ENCODE assay signal across 8 mouse cellular contexts in genomic region chr17:5885474-5885873, GRCm38 (mm10). TPM values are rescaled to one million over a fixed set of nuclear protein-coding genes. Genes with fewer than 3 reads are reported as not detected.
DNase-seq lines count a peak whose midpoint lies in the region; ATAC-seq lines count a peak whose summit lies in the region.

No protein-coding gene starts in this region.

- H3K4me3 ChIP-seq in hindbrain, embryonic 11.5 days (ENCODE audit: low read depth, low read length) = no peak overlapping the region
- no peak overlapping the region for H3K4me3 ChIP-seq in limb, embryonic 10.5 days

- H3K4me2 ChIP-seq in hindbrain, embryonic 11.5 days (replicated peaks; ENCODE audit: low read depth, low read length) = no peak overlapping the region

- no peaks in the 10 kb centered on the region for H3K9me3 ChIP-seq in hindbrain, embryonic 11.5 days (ENCODE audit: control insufficient read depth, low read length)
- H3K9me3 ChIP-seq in limb, embryonic 10.5 days (replicated peaks) = no peaks in the 10 kb centered on the region

- no peaks in the 10 kb centered on the region for H3K36me3 ChIP-seq in hindbrain, embryonic 11.5 days (ENCODE audit: control insufficient read depth, insufficient read depth, low read length)
- H3K36me3 ChIP-seq in limb, embryonic 10.5 days = peaks cover 5% of the 10 kb centered on the region; the same call in 1 of the 2 replicates

- 0 out of 2 replicates have a peak overlapping the region, but pooled peaks have one; percentile 2 for H3K27ac ChIP-seq in hindbrain, embryonic 11.5 days (ENCODE audit: low read depth, low read length)
- 0 out of 2 replicates have a peak overlapping the region, but pooled peaks have one; percentile 15 for H3K27ac ChIP-seq in limb, embryonic 10.5 days

- peak; percentile 20 to 30 for DNase-seq in frontal cortex, postnatal 36 days (ENCODE audit: low spot score in 2 of 2)
- no peak for DNase-seq in frontal cortex, postnatal 25 days (ENCODE audit: low spot score in 2 of 2)
- DNase-seq in adrenal gland, postnatal 10 days = peak; percentile 86
- peak; percentile 40 for DNase-seq in gastrocnemius, adult 18-20 months (ENCODE audit: low spot score)
- DNase-seq in hindbrain, embryonic 11.5 days (ENCODE audit: low spot score) = no peak
- no peak for DNase-seq in limb, embryonic 10.5 days (ENCODE audit: low spot score)
- DNase-seq in thymus, postnatal 4 days = peak; percentile 69

- no peaks in the 10 kb centered on the region for H3K27me3 ChIP-seq in hindbrain, embryonic 11.5 days (ENCODE audit: control insufficient read depth, insufficient read depth, low read length)
- H3K27me3 ChIP-seq in limb, embryonic 10.5 days (ENCODE audit: low read depth, poor library complexity, severe bottlenecking) = no peaks in the 10 kb centered on the region

- no peak overlapping the region for H3K9ac ChIP-seq in hindbrain, embryonic 11.5 days (ENCODE audit: low read depth, low read length)

- no peak for ATAC-seq in hindbrain, embryonic 11.5 days (ENCODE audit: low FRiP score)
- ATAC-seq in megakaryocyte-erythroid progenitor cell, adult 5-6 weeks (replicated peaks; ENCODE audit: low FRiP score, low TSS enrichment, poor library complexity, severe bottlenecking) = peak; percentile 84

- 59% methylated on average over 8 of the region's 8 CpGs for WGBS in hindbrain, embryonic 11.5 days
- WGBS in limb, embryonic 10.5 days = 73% methylated on average over 8 of the region's 8 CpGs

- 0 out of 2 replicates have a peak, but pooled peaks cover 2% of the 10 kb centered on the region for H3K4me1 ChIP-seq in hindbrain, embryonic 11.5 days (replicated peaks; ENCODE audit: control insufficient read depth, insufficient read depth, low read length)
- 0 out of 2 replicates have a peak, but pooled peaks cover 4% of the 10 kb centered on the region for H3K4me1 ChIP-seq in limb, embryonic 10.5 days

RNA-seq across cellular contexts. Expression of gene Snx9, which starts 44.3 kb away (rescaled TPM):
- 10 to 100 TPM; 48.3 to 51.7 TPM for total RNA-seq in adrenal gland, postnatal 10 days (2021)
- total RNA-seq in gastrocnemius, adult 18-20 months (2021) = 10 to 100 TPM; 24.6 to 28.9 TPM
- 20.7 and 22.5 TPM in 2 replicates for polyA plus RNA-seq in hindbrain, embryonic 11.5 days (2014; fragmentation: Nextera tagmentation; extraction: Ambion mirVana)
- 18.4 and 19.4 TPM in 2 replicates for polyA plus RNA-seq in limb, embryonic 10.5 days (2016; fragmentation: Nextera tagmentation; extraction: Ambion mirVana)
- 25.8 and 28.9 TPM in 2 replicates for total RNA-seq in megakaryocyte-erythroid progenitor cell, adult 5-6 weeks (2014; fragmentation: Nextera tagmentation)
- 16.5 and 20.0 TPM in 2 replicates for total RNA-seq in megakaryocyte-erythroid progenitor cell, adult 5-6 weeks (2017)

RNA-seq across cellular contexts. Expression of gene Synj2, which starts 55.6 kb away (rescaled TPM):
- total RNA-seq in adrenal gland, postnatal 10 days (2021) = 10 to 100 TPM in 1 of 2 experiments, 1 to 10 TPM in 1; 8.2 to 15.4 TPM
- total RNA-seq in gastrocnemius, adult 18-20 months (2021) = 10 to 100 TPM; 25.7 to 32.7 TPM
- 1.3 and 1.8 TPM in 2 replicates for polyA plus RNA-seq in hindbrain, embryonic 11.5 days (2014; fragmentation: Nextera tagmentation; extraction: Ambion mirVana)
- 0.75 and 1.1 TPM in 2 replicates for polyA plus RNA-seq in limb, embryonic 10.5 days (2016; fragmentation: Nextera tagmentation; extraction: Ambion mirVana)
- total RNA-seq in megakaryocyte-erythroid progenitor cell, adult 5-6 weeks (2014; fragmentation: Nextera tagmentation) = 2.0 and 3.6 TPM in 2 replicates
- total RNA-seq in megakaryocyte-erythroid progenitor cell, adult 5-6 weeks (2017) = 1.5 and 1.8 TPM in 2 replicates

Comparison
In these comparisons a context has a peak if more than half of its experiments do, and no peak if none do; other contexts are left out.
1. DNase-seq: peak in frontal cortex, postnatal 36 days (2 of 2), adrenal gland, postnatal 10 days (single experiment), gastrocnemius, adult 18-20 months (single experiment) and thymus, postnatal 4 days (single experiment); none in frontal cortex, postnatal 25 days (0 of 2), hindbrain, embryonic 11.5 days (single experiment) and limb, embryonic 10.5 days (single experiment).